Mouse (Mus musculus): ENCODE results near the gene Il2ra. TPM values are rescaled to one million over a fixed set of nuclear protein-coding genes. Genes with fewer than 3 reads are reported as not detected.

Gene Il2ra
- polyA plus RNA-seq, 1 experiment from 2014 or later, result not detected

DNA sequence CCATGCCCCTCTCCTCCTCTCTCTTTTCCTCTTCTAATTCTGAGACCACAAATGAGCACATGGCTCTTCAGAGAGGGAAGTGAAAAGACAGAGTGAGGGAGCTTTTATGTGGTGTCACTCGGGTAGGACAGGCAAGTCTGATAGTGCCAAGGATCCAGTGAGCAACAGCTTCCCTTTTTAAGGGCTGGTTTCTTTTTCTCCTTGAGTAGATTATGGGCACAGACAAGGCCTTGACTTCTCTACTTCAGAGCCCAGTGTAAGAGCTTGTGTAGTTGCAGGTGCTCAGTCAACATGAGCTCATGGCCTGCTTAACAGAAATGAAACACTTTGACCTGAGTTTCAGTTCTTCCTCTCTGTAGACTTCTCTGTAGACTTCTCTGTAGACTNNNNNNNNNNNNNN is 5.5 kb upstream of the Il2ra start:
- WGBS, result 71% methylated on average over 1 of the region's 1 CpGs
- H3K36me3 ChIP-seq (ENCODE audit: control insufficient read depth, insufficient read depth, low read length), result no peaks in the 10 kb centered on the region
- H3K9ac ChIP-seq (ENCODE audit: low read length), result no peak overlapping the region
- H3K4me3 ChIP-seq (ENCODE audit: low read depth, low read length), result no peak overlapping the region
- ATAC-seq (replicated peaks; ENCODE audit: low FRiP score) (no peak), DNase-seq (ENCODE audit: low spot score) (no peak)
- no peaks in the 10 kb centered on the region for H3K9me3 ChIP-seq (ENCODE audit: control insufficient read depth, low read length)
- H3K27ac ChIP-seq (ENCODE audit: low read depth, low read length), result no peak overlapping the region
- H3K4me2 ChIP-seq (ENCODE audit: low read depth, low read length, severe bottlenecking), result no peak overlapping the region
- no peaks in the 10 kb centered on the region for H3K4me1 ChIP-seq (replicated peaks; ENCODE audit: control insufficient read depth, insufficient read depth, low read length)
- no peaks in the 10 kb centered on the region for H3K27me3 ChIP-seq (ENCODE audit: control insufficient read depth, insufficient read depth, low read length)

DNA sequence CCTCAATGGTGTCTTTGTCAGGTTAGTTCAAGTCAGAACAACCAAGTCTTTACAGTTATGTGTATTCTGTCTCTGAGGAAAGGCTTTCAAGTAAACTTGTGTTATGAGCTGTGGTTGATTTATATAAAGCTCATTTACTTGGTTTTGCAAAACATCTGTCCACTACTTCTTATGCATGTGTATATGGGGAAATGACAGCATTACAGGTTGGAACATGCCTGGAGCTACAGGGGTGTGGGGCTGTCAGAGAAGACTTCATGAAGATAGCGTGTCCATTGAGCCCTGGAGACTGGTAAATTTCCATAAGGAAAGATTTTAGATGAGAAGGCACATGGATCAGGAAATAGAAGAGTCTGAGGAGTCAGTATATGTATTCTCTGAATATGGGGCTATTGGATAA is 1.4 kb downstream of the Il2ra start:
- H3K36me3 ChIP-seq (ENCODE audit: control insufficient read depth, insufficient read depth, low read length), result no peaks in the 10 kb centered on the region
- no peak for ATAC-seq (replicated peaks; ENCODE audit: low FRiP score)
- no peak overlapping the region for H3K27ac ChIP-seq (ENCODE audit: low read depth, low read length)
- H3K4me2 ChIP-seq (ENCODE audit: low read depth, low read length, severe bottlenecking), result no peak overlapping the region
- no peak overlapping the region for H3K4me3 ChIP-seq (ENCODE audit: low read depth, low read length)
- no peaks in the 10 kb centered on the region for H3K9me3 ChIP-seq (ENCODE audit: control insufficient read depth, low read length)
- H3K4me1 ChIP-seq (replicated peaks; ENCODE audit: control insufficient read depth, insufficient read depth, low read length), result no peaks in the 10 kb centered on the region
- 86% methylated on average over 1 of the region's 1 CpGs for WGBS
- no peaks in the 10 kb centered on the region for H3K27me3 ChIP-seq (ENCODE audit: control insufficient read depth, insufficient read depth, low read length)
- H3K9ac ChIP-seq (ENCODE audit: low read length), result no peak overlapping the region
- DNase-seq (ENCODE audit: low spot score), result no peak

DNA sequence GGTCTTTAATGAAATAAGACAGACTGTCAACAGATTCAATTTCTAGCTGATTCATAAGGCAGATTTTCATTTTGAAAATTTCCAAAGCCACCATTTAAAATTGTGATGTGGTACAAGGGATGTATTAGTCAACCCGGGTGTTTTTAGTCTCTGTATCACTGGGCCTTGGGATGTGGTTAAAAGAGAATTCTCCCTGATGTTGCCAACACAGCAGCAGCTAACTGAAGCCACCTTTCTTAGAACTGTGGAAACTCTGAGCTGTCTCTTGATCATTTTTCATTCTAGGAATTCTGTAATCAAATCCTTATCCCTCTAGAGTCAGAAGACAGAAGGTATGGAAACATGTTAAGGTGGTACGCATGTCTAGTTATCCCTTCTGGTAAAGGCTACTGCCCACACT is 2.7 kb downstream of the Il2ra start:
- H3K4me2 ChIP-seq (ENCODE audit: low read depth, low read length, severe bottlenecking), result no peak overlapping the region
- DNase-seq (ENCODE audit: low spot score) (no peak), ATAC-seq (replicated peaks; ENCODE audit: low FRiP score) (no peak)
- no peak overlapping the region for H3K27ac ChIP-seq (ENCODE audit: low read depth, low read length)
- WGBS, result 90% methylated on average over 2 of the region's 2 CpGs
- no peaks in the 10 kb centered on the region for H3K27me3 ChIP-seq (ENCODE audit: control insufficient read depth, insufficient read depth, low read length)
- H3K9ac ChIP-seq (ENCODE audit: low read length), result no peak overlapping the region
- no peaks in the 10 kb centered on the region for H3K9me3 ChIP-seq (ENCODE audit: control insufficient read depth, low read length)
- H3K36me3 ChIP-seq (ENCODE audit: control insufficient read depth, insufficient read depth, low read length), result no peaks in the 10 kb centered on the region
- no peak overlapping the region for H3K4me3 ChIP-seq (ENCODE audit: low read depth, low read length)
- H3K4me1 ChIP-seq (replicated peaks; ENCODE audit: control insufficient read depth, insufficient read depth, low read length), result no peaks in the 10 kb centered on the region

DNA sequence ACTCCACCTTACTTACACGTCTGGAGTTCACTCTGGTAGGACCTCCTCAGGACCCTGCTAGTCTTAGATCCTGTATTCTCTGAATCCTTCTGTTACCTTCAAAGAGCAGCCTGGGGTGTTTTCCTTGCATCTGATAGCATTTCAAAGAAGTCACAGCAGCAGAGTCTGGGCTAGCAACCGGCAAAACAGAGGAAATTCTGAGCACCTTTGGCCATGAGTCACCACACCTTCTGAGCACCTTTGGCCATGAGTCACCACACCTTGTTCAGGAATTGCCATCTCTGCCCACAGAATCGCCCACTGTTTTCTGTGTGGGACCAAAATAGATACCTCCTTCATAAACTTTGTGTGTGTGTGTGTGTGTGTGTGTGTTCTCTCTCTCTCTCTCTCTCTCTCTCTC is 8.9 kb downstream of the Il2ra start:
- Histone ChIP-seq H3K9ac (ENCODE audit: low read length) (no peak overlapping the region), H3K27ac (ENCODE audit: low read depth, low read length) (no peak overlapping the region), H3K27me3 (ENCODE audit: control insufficient read depth, insufficient read depth, low read length) (no peaks in the 10 kb centered on the region), H3K4me3 (ENCODE audit: low read depth, low read length) (no peak overlapping the region), H3K9me3 (ENCODE audit: control insufficient read depth, low read length) (no peaks in the 10 kb centered on the region), H3K4me1 (replicated peaks; ENCODE audit: control insufficient read depth, insufficient read depth, low read length) (no peaks in the 10 kb centered on the region), H3K36me3 (ENCODE audit: control insufficient read depth, insufficient read depth, low read length) (no peaks in the 10 kb centered on the region), H3K4me2 (ENCODE audit: low read depth, low read length, severe bottlenecking) (no peak overlapping the region)
- ATAC-seq (replicated peaks; ENCODE audit: low FRiP score) (no peak), DNase-seq (ENCODE audit: low spot score) (no peak)
- 57% methylated on average over 3 of the region's 3 CpGs for WGBS

DNA sequence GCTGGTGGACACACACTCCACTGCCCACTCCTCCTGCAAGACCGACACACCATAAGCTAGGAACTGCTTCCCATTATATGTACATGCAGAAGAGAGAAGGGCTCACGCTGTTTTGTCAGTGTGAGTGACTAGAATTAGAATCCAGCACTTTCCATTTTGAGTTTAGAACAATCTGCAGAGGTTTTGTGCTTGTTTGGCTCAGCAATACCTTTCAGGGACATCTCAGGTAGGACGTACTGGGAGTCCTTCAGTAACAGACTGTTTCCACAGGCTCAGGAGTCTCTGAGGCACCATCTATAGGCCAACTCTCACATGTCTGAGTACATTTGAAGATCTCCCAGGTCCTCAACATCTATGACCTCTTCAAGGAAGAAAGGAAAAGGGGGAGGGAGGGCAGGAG is 9.6 kb downstream of the Il2ra start:
- no peak overlapping the region for H3K9ac ChIP-seq (ENCODE audit: low read length)
- no peak overlapping the region for H3K27ac ChIP-seq (ENCODE audit: low read depth, low read length)
- no peak overlapping the region for H3K4me3 ChIP-seq (ENCODE audit: low read depth, low read length)
- no peaks in the 10 kb centered on the region for H3K4me1 ChIP-seq (replicated peaks; ENCODE audit: control insufficient read depth, insufficient read depth, low read length)
- H3K9me3 ChIP-seq (ENCODE audit: control insufficient read depth, low read length), result no peaks in the 10 kb centered on the region
- ATAC-seq (replicated peaks; ENCODE audit: low FRiP score) (no peak), DNase-seq (ENCODE audit: low spot score) (no peak)
- 92% methylated on average over 3 of the region's 3 CpGs for WGBS
- no peak overlapping the region for H3K4me2 ChIP-seq (ENCODE audit: low read depth, low read length, severe bottlenecking)
- no peaks in the 10 kb centered on the region for H3K36me3 ChIP-seq (ENCODE audit: control insufficient read depth, insufficient read depth, low read length)
- no peaks in the 10 kb centered on the region for H3K27me3 ChIP-seq (ENCODE audit: control insufficient read depth, insufficient read depth, low read length)

- H3K9me3 ChIP-seq (ENCODE audit: control insufficient read depth, low read length), result no peaks in the 10 kb centered on the region
- 75% methylated on average over 2 of the region's 2 CpGs for WGBS
Measured at GRCm38 (mm10) chr2:11652780-11653179, 10.2 kb downstream of the Il2ra start.

GRCm38 (mm10) chr2:11653330-11653729 is 10.7 kb downstream of the Il2ra start:
- H3K27me3 ChIP-seq (ENCODE audit: control insufficient read depth, insufficient read depth, low read length), result no peaks in the 10 kb centered on the region
- no peaks in the 10 kb centered on the region for H3K4me1 ChIP-seq (replicated peaks; ENCODE audit: control insufficient read depth, insufficient read depth, low read length)
- WGBS, result 64% methylated on average over 6 of the region's 6 CpGs
- no peaks in the 10 kb centered on the region for H3K9me3 ChIP-seq (ENCODE audit: control insufficient read depth, low read length)
- H3K27ac ChIP-seq (ENCODE audit: low read depth, low read length), result no peak overlapping the region
- no peaks in the 10 kb centered on the region for H3K36me3 ChIP-seq (ENCODE audit: control insufficient read depth, insufficient read depth, low read length)
- ATAC-seq (replicated peaks; ENCODE audit: low FRiP score) (no peak), DNase-seq (ENCODE audit: low spot score) (no peak)
- no peak overlapping the region for H3K9ac ChIP-seq (ENCODE audit: low read length)
- no peak overlapping the region for H3K4me2 ChIP-seq (ENCODE audit: low read depth, low read length, severe bottlenecking)
- no peak overlapping the region for H3K4me3 ChIP-seq (ENCODE audit: low read depth, low read length)

More at GRCm38 (mm10) chr2:11652780-11653179, 10.2 kb downstream of the Il2ra start:
- no peaks in the 10 kb centered on the region for H3K27me3 ChIP-seq (ENCODE audit: control insufficient read depth, insufficient read depth, low read length)
- no peak overlapping the region for H3K4me2 ChIP-seq (ENCODE audit: low read depth, low read length, severe bottlenecking)
- H3K9ac ChIP-seq (ENCODE audit: low read length), result no peak overlapping the region
- H3K27ac ChIP-seq (ENCODE audit: low read depth, low read length), result no peak overlapping the region
- H3K4me3 ChIP-seq (ENCODE audit: low read depth, low read length), result no peak overlapping the region
- DNase-seq (ENCODE audit: low spot score) (no peak), ATAC-seq (replicated peaks; ENCODE audit: low FRiP score) (no peak)
- H3K4me1 ChIP-seq (replicated peaks; ENCODE audit: control insufficient read depth, insufficient read depth, low read length), result no peaks in the 10 kb centered on the region
- H3K36me3 ChIP-seq (ENCODE audit: control insufficient read depth, insufficient read depth, low read length), result no peaks in the 10 kb centered on the region

- no peak overlapping the region for H3K9ac ChIP-seq (ENCODE audit: low read length)
- ATAC-seq (replicated peaks; ENCODE audit: low FRiP score), result no peak
- no peaks in the 10 kb centered on the region for H3K9me3 ChIP-seq (ENCODE audit: control insufficient read depth, low read length)
- DNase-seq (ENCODE audit: low spot score), result no peak
- H3K4me2 ChIP-seq (ENCODE audit: low read depth, low read length, severe bottlenecking), result no peak overlapping the region
- no peak overlapping the region for H3K27ac ChIP-seq (ENCODE audit: low read depth, low read length)
- H3K36me3 ChIP-seq (ENCODE audit: control insufficient read depth, insufficient read depth, low read length), result no peaks in the 10 kb centered on the region
- H3K27me3 ChIP-seq (ENCODE audit: control insufficient read depth, insufficient read depth, low read length), result no peaks in the 10 kb centered on the region
- H3K4me1 ChIP-seq (replicated peaks; ENCODE audit: control insufficient read depth, insufficient read depth, low read length), result no peaks in the 10 kb centered on the region
- no peak overlapping the region for H3K4me3 ChIP-seq (ENCODE audit: low read depth, low read length)
- WGBS, result 75% methylated on average over 5 of the region's 5 CpGs
Measured at GRCm38 (mm10) chr2:11653780-11654179, 11.2 kb downstream of the Il2ra start.

GRCm38 (mm10) chr2:11654990-11655931 is 12.7 kb downstream of the Il2ra start:
- H3K4me1 ChIP-seq (replicated peaks; ENCODE audit: control insufficient read depth, insufficient read depth, low read length), result no peaks in the 10 kb centered on the region
- H3K27ac ChIP-seq (ENCODE audit: low read depth, low read length), result no peak overlapping the region
- 76% methylated on average over 9 of the region's 9 CpGs for WGBS
- H3K4me2 ChIP-seq (ENCODE audit: low read depth, low read length, severe bottlenecking), result no peak overlapping the region
- H3K4me3 ChIP-seq (ENCODE audit: low read depth, low read length), result no peak overlapping the region
- H3K9me3 ChIP-seq (ENCODE audit: control insufficient read depth, low read length), result no peaks in the 10 kb centered on the region
- no peak for ATAC-seq (replicated peaks; ENCODE audit: low FRiP score)
- H3K27me3 ChIP-seq (ENCODE audit: control insufficient read depth, insufficient read depth, low read length), result no peaks in the 10 kb centered on the region
- H3K36me3 ChIP-seq (ENCODE audit: control insufficient read depth, insufficient read depth, low read length), result no peaks in the 10 kb centered on the region
- no peak overlapping the region for H3K9ac ChIP-seq (ENCODE audit: low read length)
- no peak for DNase-seq (ENCODE audit: low spot score)

Data from forebrain, embryonic 11.5 days (tissue).